Mouse (Mus musculus): ENCODE data around the gene Ccdc82.
A peak's percentile ranks its signal among the peaks of the same experiment; 100 is the strongest.

The Ccdc82 gene

DNA sequence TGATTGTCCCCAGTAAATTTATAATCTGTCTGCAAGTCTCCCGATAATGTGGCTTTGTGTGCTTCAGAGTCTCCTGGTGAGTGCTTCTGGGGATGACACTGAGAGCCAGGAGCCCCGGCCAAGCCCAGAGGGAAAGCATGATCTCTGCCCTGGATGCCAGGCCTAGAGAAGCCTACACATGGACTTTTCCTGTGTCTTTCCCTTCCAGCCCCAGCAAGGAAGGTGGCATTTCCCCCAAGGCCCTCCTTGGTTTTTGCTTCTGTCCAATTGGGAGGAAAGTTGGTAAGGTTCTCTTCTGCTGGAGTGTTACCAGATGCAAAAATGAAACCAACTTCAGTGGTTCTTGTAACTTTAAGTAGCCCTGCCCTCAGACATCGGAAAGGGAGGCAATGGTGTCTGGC is 53.3 kb downstream of the Ccdc82 start:
- DNase-seq: no peak

DNA sequence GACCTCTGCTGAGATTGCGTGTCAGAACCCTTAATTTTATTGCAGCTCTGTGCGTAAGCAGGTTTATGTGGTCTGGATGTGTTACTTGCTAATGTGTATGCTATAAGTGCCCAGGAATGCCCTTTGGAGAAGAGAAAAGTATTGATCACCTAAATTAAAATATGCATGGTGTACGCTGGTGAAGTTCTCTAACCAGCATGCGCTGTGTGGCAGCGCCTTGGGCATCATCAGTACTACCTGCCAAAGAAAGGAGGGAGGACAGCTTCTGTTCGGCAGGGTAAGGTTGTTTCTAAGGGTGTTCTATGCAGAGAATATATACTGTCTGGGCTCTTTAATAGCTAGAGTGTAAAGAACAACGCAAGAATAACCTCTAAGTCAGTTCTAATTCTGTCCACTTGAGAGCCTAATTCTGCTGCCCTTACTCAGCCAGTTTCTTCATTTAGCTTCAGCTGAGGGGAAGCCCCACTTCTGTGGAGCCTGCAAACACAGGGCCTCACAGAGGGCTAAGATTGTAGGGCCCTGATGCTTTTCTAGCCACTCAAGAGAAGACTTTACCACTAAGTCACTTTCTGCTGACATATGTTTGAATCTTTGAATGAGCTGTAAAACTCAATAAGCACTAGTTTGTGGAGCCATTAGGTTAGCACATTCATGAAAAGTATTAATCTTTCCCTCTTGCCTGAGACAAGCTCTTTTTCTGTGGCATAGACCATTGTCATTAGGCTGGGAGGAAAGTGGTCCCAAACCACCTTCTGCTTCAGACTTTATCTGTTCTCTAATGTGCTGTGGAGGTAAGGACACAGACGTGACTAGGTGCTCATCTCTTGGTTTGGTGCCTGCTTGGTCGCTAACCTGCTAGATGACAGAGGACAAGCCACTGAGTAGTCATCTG is 54.4 kb downstream of the Ccdc82 start:
- DNase-seq: no peak

DNA sequence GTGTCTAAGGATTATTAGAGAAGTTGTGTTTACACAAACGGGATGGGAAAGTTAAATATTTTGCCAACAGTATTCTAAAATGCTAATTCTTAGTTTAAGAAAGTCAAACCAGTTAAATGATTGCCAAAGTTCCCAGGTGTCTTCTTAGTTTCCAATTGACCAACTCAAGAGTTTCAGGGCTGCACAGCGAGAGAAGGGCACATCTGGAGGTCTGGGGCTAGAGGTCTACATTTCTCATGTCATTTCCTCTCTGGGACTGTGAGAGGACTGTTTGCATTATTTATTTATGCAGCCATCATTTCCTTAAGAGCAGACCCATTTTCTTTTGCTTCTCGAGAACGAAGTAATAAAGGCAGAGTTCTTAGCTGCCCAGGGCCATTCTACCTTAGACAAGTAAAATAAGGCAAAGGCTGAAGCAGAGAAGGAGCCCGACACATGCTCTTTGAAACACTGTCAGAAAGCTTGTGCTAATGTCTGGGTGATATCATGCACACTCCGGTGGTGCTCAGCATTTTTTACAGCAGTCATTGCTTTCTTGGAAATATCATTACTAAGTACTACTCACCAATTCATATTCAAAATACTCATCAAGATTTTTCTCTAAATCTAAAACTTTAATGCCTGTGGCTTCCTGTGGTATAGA is 55.5 kb downstream of the Ccdc82 start:
- DNase-seq: no peak

DNA sequence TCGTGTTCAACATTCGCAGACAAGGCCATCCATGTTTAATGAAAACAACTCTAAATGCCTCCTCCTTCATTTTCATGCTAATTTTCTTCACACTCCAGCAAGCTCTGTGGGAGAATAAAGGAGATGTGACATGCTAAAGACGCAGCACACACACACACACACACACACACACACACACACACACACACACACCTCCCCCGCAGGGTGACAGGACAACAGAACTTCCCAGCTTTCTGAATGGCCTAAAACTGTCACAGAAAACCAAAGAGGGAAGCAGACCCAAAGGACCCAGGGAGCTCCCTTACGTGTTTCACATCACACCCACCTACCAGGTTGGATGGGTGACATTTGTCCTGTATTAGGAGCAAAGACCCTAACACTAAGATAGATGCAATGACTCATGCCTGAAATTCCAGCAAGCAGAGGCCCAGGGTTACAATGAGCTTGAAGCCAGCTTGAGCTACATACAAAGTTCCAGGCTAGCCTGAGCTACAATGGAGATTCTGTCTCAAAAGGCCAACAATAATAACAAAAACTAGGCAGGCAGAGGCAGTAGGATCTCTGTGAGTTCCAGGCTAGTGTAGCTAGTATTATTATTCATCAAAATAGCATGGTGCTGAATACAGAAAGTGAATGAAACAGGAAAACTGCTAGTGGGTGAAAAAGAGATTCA is 56.5 kb downstream of the Ccdc82 start:
- DNase-seq: no peak

DNA sequence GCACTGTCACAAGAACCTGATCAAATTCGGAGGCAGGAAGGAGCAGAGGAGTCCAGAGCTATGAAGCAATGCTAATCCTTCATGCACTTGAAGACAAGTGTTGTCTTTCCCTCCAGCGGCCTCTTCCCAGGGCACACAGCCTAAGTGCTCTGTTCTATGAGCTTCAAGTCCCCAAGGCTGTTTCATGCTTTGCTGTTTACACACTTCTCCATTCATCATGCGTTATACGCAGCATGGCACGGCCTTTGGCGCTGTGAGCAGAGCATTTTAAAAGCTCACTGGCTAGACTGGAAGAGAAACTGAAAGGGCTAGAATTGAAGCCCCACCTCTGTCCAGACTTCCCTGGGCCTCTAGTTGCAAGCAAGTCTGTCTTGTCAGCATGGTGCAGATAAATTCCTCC is 57.2 kb downstream of the Ccdc82 start:
- peak; percentile 54 for DNase-seq

DNA sequence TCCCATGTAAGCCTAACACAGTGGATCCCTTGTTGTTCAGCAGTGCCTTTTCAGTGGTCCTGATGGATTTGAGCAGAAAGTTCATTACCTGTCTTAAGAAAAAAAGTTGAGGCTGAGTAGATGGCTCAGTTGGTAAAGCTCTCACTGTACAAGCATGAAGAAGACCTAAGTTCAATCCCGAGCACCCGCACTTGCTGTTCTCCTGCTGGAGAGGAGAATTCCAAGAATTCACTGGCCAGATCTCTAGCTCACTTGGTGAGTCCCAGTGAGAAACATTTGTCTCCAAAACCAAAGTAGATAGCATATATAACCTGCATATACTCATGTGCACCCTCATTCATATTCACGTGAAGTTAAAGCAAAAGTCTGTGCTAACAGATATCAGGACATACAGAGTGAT is 59.7 kb downstream of the Ccdc82 start:
- no peak for DNase-seq

DNA sequence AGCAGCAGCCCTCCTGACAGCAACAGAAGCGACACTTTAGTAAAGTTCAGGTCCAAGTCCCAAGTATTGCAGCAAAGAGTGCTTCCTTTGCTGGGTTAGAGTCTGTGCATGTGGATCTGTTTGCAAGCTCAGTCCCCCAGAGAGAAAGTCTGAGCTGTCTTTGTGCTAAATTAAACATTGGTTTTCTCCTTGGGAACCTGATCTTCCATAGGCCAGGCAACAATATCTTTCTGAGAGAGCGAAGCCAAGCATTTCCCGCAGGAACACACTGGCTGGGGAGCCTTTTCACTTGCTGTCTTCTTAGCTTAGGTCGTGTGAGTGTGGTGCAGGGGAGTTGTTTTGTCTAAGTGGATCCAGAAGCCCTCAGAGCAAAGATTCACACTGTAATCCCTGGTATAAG is 60.5 kb downstream of the Ccdc82 start:
- no peak for DNase-seq

DNA sequence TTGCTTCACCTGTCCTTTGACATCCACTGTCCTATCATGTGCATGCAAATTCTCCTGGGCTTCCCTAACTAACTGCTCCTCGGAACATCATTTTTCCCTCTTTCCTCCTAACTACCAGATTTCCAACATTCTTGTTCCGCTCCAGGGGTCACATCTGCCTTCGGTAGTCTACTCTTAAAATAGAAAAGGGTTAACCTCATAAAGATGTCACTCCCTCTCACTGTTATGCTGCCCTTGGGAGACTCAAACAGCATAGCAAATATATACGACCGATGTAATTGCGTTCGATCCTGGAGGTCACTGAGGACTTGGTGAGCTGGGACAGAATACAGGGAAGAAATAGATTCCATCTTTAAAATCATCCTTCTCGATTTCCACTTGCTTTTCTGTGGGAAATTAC is 62.0 kb downstream of the Ccdc82 start:
- DNase-seq: no peak

DNA sequence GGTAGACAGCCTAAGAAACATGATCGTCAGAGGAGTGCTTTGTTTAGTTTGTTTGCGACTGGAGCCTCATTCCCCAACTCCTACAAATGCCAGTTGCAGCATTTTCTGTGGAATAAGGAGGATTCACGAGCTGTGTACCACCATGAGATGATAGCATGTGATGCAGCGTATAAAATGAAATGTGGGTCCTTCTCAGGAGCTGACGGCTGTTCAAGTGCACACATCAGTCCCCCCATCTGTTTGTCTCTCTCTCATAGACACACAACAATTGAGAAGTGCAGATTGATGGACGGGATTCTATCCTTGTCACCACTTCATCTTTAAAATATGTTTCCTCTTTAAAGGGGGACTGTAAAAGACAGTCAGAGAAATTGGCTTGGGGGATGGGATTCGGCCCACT is 63.1 kb downstream of the Ccdc82 start:
- DNase-seq: no peak

DNA sequence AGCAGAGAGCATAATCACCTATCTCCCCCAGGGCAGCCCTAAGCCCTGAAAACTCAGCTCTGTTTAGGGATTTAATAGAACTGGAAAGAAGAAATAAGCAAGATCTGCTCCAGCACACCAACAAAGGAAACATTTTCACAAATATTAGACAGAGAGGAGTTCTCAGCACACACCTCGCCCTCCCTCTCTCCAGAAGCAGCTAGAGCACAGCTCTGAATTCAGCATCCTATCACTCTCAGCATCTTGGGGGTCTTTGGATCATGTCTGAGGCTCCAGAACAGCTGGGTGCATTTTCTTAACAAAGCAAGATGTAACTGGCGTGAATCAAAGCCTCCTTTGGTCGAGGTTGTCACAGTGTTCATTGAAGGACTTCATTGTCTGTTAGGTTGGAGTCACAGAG is 63.5 kb downstream of the Ccdc82 start:
- no peak for DNase-seq

DNA sequence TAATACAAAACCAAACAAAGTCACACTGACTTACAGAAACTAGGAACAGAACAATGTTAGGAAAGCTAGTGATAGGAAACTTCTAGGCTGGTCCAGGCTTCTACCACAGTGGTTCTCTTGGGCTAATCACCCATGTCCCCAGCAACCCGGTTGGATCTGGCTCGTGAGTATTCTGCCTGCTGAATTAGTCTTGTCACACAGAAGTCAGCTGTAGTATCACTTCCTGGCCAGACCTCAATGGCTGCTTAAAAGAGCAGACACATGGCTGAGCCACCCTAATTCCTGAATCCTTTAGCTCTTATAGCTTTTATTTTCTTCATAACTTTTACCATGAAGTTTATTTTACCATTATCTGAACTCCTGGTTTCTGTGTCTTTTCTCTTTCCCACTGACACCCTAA is 64.3 kb downstream of the Ccdc82 start:
- no peak for DNase-seq

DNA sequence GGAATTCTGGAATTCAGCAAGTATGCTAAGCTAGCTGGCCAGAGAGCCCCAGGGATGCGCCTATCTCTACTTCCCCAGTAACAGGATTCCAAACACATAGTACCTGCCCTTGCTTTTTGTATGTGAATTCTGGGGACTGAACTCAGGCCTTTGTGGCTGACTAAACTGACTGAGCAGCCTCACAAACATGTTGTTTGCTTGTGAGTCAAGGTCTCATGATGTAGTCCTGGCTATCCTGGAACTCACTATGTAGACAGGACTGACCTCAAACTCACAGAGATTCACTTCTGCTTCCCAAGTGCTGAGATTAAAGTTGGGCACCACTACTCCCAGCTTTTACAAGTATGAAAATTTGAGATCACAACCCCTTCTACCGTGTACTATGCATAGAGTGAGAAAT is 67.2 kb downstream of the Ccdc82 start:
- DNase-seq: no peak

DNA sequence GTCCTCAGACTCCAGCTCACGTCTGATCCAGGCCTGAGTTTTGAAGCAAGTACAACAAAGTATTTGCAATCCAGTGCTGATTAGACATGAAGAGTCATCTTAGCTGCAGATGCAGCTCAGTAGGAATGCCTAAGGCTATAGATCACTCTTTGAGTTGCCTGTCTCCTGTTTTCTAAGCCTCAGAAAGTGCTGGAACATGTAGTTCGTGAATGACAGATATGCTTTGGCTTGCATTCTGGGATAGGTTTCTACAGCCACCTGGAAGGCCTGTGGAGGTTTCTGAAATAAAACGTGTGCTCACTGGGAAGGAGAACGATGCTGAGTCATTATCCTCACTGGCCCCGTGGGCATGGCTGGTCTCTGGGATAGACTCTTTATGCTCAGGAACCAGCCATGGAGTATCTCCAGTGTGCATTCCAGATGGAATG is 67.8 kb downstream of the Ccdc82 start:
- no peak for DNase-seq

DNA sequence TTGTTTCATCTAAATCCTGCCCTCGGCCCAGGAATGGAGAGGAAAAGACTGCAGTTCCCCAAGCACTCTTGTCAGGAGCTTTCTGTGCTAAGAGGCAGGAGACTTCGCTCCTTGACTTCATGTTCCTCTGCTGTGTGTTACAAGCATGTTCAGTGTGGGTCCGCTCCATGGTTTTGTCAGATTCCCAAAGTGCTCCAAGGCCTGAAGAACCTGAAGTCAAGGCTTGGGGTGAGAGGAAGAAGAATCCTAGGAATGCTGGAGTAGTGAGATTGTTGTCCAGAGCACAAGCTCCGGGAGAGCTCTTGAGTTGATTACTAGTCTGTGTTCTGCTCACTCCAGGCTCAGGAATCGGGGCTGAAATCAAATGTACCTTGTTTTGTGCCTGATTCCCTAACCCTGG is 68.6 kb downstream of the Ccdc82 start:
- DNase-seq: no peak

DNA sequence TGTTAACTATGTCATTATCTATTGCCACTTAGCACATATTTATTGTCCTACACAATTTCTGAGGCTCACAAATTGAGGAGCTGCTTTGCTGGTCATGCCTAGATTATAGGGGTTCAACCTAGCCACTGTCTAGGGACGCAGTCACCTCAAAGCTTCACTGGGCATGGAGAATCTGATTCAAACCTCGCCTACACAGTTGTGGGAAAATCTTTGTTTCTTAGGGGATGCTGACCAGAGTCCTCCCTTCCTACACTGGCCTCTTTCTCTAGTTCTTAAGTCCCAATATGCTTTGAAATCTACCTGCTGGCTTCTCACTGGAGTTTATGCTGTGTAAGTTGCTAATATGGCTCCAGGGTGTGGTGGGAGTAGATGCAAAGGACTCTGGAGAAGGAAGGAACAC is 72.8 kb downstream of the Ccdc82 start:
- DNase-seq: no peak

DNA sequence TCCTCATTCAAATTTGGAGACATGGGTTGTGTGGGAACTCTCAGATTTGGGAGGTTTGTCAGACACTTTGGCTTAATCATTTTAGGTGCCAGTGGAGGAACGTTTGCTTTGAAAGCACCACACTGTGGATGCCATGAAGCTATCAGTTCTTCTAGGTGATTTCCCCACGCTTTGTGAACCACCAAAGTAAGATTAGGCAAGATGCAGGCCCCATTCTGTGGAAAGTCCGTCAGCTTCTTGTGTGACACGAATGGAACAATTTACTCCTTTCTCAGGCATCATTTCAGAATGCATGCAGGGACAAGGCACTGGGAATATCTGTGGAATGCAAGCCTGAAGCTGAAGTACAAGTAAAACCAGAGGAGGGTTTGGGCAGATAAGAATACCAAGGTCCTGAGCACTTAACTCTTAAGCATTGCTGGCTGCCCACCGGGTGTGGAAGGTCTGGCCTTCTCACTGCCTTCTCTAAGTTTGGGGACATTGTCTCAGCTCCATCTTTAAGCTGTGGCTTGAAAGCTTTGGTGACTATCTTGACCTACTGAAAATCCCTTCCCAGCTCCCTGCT is 74.1 kb downstream of the Ccdc82 start:
- DNase-seq: no peak

DNA sequence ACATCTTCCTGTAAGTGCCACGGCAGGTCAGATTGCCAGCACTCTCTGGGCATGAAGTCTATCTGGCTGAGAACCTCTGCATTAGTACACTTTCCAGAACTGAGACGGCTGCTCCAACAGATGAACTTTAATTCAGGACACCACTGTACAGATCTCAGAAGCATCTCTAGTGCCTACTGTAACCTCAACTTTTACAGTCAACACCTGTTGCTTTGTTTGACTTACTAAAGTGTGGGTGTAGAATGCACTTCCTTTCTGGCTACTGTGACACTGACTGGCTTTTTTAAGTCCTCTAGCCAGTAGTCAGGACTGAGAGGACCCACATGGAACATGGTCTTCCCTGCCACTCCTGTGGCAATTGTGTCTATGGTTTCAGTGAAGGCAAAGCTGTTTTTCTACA is 76.3 kb downstream of the Ccdc82 start:
- no peak for DNase-seq

DNA sequence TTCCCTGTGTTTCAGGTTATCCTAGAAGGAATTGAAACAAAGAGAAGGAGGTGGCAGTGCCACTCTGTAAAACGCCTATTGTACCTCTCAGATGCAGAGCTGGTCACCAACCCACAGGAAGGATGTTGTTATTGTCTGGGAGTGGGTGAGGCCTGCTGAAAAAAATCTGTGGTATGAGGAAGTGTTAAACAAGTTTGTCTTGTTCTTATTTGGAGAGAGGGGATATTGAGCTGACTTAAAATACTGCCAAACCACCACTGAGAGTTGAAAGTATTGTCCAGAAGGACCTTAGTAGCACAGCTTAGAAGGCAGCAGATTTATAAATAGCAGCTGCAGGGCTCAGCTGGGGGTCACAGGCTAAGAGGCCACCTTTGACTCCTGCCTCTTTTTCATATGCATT is 76.9 kb downstream of the Ccdc82 start:
- DNase-seq: no peak

All from lung, postnatal 14 days (tissue).